Mouse (Mus musculus) adrenal gland, postnatal 36 days (tissue): ENCODE data around the gene Trim16. TPM values are rescaled to one million over a fixed set of nuclear protein-coding genes. Genes with fewer than 3 reads are reported as not detected.

ENCODE experiments used
- DNase-seq, 2 experiments: peaks; one replicate each; pipeline ENCODE4 v3.0.0; 2021; ENCODE audit warnings: mixed read lengths in 1 of 2
- total RNA-seq, 2 experiments: library from RNA; stranded (reverse); gene quantifications; 2 replicates each; pipeline ENCODE4 v1.2.3; 2021

The Trim16 gene
- total RNA-seq, 2 experiments from 2014 or later: 5.8 to 6.6 TPM

DNA sequence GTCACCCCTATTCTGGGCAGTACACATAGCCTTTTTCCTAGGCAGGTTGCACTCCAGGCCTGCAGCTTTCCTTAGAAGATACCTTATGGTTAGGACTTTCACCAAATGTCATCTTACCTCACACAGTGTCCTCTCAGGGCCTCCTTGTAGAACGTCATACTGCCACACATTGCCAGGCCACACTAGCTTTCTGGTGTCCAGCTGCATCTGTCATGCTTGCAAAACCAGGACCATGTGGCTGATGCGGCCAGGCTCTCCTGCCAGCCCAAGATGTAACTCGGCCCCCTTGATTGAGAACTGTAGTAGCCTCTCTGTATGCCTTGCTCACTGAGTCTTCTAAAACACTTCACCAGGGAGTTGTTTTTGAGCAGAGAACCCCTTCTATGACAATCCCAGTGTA, 7.9 kb downstream of the Trim16 start:
- DNase-seq: no peak

DNA sequence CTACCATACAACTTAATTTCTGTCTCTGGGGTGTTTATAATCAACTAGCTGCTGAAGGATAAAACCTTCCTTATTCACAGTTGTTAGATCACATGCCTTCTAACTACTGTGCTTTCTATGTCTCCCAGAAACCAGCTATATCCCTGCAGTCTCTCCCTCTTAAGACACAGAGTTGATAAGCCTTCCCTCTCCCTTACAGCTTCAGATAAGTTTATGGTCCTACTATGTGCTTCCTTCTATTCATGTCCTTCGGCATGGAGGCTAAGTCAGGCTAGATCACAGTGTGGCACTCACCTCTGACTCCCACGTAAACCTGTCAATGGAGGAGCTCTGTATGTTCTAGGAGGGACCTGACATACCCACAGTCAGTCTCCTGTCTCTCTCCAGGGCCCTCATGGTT, 10.4 kb downstream of the Trim16 start:
- no peak for DNase-seq

DNA sequence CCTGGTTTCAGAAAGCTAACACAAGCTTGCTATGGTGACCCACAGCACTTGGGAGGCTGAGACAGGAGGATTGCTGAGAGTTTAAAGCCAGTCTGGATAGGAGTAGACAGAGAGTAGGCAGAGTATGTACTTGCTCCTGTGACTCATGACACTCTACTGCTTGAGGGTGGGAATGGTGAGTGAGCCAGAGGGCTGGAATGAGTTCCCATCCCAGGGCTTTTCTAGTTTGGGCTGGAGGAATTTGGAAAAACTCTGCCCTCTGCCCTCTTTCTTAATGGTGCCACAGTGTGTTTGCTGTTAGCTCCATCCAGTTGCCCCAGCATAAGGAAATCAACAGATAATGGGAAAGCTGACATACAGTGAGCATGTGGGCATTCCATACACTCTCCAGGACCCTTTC, 11.9 kb downstream of the Trim16 start:
- DNase-seq: no peak

DNA sequence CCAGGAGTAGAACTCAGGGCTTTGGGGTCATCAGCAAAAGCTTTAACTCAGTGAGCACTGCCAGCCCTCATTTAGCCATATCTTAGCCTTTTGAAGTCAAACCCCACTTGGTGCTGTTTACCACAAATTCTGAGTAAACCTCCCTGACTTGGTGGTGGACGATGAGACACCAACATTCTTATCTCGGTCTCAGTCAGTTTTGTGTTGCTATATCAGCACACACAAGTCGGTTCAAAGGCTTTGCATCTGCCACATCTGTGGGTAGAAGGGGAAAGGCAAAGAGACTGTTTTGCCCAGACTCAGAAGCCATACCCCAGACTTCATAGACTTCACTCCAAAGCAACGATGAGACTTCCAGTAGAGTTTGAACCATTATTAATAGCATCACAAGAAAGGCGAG, 24.5 kb downstream of the Trim16 start:
- DNase-seq: no peak

DNA sequence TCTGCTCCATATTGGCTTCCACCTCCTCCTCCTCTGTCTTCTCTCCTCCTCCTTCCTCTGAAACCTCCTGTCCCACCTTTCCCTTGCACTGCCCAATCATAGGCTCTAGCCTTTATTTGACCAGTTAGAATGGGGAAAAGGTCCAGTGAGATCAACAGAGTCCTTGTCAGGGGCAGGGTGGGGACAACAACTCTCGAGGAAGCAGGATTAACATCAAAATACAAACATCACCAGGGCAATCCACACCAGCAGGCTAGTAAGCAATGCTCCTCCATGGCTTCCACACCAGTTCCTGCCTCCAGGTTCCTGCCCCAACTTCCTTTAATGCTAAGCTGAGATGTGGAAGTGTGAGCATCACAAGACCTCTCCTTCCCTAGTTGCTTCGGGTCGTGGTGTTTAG, 25.7 kb downstream of the Trim16 start:
- DNase-seq: no peak

DNA sequence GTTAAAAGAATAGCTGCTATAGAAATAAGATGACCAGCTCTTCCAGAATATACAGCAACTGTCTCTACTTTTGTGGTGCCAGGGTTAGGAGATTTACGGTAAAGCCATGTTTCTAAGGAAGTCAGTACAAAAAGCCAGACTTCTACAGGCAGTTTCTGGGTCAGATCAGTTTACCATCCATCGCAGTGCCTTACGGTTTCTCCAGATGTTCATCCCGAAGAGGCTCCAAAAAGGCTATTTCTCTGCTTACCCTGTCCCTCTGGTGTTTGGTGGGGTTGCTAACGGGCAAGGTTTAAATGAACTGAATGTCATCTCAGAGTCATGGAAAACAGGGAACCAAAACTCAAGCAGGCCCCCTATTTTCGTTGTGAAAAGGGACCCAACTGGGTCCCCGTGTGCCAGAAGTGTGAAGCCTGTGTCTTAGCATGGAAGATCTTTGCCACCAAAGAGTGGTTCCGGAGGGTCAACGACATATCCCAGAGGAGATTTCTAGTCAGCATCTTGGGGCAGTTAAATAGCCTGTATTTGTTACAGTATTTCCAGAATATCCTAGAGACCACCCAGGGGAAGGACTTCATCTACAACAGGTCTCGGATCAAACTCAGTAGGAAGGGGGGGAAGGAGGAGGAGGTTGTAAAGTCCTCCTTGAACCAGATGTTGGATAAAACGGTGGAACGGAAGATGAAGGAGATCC, 27.1 kb downstream of the Trim16 start, which contains the start of gene Fbxw10:
Gene Fbxw10 (plus strand): TSS at position 109 of the 694 bp plus-strand sequence.
- no peak for DNase-seq

DNA sequence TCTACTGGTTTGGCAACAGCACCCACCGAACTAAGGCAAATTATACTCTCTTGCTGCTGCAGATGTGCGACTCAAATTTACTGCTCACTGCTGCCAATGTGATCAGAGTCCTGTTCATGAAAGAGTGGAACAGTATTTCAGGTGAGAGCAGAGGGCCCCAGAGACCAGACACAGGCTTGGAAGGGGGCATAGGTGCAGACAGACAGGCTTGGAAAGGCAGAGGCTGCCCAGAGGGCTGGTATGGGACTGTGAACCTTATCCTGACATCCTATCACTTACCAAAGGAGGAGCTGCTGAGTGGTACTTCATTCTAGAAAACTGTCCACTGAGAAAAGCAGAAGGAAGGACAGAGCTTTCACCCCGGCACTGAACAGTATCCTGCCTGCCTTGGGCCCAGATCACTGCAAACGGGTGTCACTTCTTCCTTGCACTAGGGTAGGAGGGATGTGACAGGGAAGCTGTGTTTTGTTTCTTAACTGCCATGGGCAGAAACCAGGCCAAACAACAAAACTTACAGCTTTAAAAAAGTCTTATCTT, 27.7 kb downstream of the Trim16 start:
- DNase-seq: no peak

DNA sequence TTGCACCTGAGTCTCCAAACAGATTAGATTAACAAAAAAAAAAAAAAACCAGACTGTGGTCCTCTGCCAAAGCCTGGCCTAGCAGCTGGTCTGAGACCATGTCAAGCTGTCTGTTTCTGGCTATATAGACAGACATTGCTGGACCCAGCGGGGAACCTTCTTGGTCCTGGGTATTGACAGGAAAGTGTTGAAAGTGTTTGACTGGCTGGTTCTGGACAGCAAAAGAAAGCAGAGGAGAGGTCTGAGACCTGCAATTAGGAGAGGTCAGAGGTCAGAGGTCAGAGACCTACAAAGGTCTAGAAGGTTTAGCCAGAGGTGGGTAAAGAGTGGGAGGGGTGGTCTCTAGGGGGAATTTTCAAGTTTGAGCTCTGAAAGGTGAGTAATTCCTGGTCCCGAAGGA, 28.3 kb downstream of the Trim16 start:
- no peak for DNase-seq

DNA sequence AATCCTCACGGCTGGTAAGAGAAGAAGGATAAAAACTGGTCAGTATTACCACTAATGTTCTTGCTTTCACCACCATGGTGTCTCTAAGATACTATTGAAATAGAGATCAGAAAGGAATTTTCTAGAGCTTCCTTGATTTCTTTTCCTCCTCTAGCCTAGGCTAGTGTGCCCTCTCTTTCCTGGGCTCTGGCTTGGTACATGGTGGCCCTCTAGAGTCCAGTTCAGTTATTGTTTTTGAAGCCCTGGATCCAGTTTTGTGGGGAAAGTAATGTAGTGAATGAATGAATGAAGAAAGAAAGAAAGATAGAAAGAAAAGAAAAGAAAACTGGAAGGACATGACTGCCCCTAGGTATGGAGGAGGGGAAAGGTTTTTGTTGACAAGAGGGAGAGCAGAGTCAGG, 31.2 kb downstream of the Trim16 start:
- peak; percentile 20 to 35 for DNase-seq

DNA sequence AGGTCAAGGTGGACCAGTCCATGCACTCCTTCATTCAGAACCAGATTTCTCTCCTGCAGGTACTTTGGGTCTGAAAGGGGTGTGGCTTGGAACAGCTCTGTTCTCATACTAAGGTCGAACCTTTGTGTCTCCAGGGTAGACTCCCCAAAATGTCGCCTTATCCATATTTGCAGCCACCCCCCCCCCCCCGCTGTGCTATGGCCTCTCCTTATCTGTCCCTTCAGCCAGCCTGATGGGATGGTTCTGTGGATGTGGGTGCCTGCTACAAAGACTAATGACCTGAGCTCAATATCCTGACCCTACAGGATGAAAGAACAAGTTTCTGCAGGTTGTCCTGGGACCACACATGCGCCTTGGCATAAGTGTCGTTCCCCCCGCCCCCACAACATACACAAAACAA, 33.3 kb downstream of the Trim16 start:
- no peak for DNase-seq

DNA sequence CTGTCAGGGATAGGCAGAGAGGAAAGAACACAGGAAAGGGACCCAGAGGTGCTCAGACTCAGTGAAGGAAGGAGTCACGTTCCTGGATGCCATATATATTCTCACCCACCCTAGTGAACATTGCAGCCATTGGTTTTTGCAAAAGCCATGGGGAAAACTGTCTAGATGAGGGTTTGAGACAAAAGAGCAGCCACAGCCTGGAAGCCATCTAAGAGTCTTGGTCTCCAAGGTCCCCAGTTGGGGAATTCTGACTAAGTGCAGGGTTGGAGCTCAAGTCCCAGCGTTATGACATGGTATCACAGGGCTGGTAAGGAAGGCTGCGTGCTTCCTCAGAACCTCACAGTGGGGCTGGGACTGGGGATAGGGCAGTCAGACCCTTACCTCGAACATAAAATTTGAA, 45.5 kb downstream of the Trim16 start:
- DNase-seq: peak; percentile 25 to 48

DNA sequence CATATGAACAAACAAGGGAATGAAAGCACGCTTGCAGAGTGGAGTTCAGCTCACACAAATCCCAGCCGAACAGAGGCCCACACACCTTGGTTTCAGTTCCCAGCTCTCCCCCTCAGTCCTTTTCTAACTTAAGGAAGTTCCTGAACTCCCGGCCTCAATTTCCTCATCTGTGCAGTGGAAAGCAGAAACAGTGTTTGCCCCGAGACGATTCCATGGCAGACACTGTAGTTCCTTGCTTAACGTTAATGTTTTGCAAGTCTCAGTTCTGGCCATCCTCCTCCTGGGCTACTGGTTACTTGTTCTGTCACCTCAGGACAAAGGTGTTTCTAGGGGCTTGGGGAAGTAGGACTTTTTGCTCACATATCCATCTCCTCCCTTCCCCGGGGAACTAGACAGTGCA, 46.7 kb downstream of the Trim16 start:
- no peak for DNase-seq

DNA sequence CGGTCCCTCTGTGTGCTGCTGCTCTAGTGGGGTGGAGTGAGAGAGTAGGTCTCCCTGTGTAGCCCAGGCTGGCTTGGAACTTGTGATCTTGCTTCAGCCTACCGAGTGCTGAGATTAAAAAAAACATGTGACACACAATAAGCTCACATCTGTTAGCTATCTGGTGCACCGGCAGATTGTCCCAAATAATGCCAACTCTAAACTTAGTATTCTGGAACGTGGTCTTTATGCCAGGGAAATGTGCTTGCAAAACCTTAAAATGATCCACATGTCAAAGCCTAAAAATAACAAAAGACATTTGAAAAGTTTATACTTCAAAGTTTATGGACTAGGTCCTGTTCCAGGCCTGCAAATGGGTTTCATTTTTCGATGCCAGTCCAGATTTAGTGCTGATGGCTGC, 49.2 kb downstream of the Trim16 start:
- no peak for DNase-seq

DNA sequence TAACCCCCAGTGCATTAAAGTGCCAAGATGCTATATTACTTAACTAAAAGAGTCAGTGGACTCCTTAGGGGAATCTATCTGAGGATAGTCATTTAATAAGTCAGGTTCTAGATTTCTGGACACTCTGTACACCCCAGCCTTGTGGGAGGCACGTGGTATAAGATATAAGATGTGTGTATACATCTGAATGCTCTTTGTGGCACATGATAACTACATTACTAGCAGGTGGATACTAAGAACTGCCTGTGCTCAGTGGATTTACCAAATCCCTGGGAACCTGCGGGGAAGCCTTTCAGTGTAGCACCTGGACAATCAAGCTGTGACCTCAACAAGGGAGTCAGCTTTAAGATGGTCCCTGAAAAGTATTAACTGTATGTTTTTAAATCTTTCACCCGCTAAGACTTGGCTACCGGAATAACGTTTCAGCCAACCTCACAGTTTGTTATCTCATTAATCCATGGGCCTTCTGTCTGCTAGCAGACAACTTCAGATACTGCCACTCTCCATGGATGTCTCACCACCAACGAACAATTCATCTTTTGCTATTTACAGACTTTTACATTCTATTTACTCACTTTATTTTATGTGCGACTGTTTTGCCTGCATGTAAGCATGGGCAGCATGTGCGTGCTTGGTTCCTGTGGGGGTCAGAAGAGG, 49.8 kb downstream of the Trim16 start:
- DNase-seq: no peak

DNA sequence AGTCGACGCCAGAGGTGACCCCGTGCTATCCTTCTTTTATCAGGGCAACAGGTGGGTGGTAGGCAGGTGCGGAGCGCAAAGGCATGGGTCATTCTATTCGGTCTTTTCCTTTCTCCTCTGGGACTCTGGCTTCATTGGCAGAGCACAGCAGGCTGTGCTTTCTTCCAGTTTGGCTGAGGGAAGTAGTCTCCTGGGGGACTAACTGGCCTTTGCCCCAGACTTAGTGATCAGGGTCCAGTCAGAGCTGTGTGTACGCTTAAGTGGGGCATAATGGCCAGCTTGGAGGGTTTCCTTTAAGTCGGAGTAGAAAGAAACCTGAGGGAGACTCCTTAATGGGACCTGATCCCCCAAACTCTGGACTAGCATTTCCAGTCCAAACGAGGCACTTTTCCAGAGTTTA, 53.4 kb downstream of the Trim16 start:
- peak in 1 of 2 experiments; percentile 16 for DNase-seq

DNA sequence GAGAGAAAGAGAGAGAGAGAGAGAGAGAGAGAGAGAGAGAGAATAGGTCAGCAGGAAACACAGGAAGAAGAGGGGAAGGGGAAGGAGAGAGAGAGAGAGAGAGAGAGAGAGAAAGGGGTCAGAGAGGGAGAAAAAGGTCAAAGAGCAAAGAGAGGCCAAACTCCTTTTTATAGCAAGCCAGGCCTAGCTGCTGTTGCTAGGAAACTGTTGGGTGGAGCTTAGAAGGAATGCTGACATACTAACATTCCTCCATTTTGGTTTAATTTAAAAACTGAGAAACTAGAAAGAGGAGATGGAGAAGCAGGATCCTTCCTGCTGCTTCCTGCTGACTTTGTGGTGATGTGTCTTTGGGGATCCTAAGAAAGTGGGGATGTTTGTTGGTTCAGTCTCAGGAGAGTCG, 55.7 kb downstream of the Trim16 start:
- no peak for DNase-seq

DNA sequence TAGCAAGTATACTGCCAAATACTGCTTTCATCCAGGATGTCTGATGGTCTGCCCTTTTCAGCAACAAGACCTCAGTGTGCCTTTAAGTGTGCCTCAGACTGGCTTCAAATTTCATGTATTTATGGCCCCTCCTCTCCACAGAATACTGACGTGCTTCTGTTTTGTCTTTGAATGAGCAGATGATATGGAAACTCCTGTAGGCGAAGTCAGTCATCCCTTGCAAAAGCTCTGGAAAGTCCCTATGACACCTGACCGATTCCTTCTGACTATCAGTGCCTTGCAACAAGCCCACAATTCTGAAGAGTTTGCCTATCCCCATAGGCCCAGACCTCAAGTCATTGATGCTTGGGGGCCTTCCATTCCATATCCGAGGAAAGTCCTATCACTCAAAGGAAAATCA, 56.4 kb downstream of the Trim16 start:
- DNase-seq: no peak

DNA sequence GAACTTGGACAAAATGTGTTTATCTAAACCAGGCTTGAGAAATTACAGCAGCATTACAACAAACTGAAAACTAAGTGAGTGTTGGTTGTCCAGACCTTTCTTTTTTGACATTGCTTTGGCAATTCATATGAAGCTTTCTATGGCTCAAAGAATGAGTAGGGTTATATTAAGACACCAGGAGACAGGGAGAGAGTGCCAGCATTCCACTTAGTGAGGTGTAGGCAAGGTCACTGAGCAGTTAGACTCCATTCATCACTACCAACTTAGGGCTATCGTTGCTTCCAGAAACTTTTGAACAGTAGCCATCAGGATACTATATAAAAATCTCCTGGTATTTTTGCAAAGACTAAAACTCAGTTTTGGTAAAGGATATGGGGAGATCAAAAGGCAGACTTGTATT, 57.4 kb downstream of the Trim16 start:
- DNase-seq: no peak

DNA sequence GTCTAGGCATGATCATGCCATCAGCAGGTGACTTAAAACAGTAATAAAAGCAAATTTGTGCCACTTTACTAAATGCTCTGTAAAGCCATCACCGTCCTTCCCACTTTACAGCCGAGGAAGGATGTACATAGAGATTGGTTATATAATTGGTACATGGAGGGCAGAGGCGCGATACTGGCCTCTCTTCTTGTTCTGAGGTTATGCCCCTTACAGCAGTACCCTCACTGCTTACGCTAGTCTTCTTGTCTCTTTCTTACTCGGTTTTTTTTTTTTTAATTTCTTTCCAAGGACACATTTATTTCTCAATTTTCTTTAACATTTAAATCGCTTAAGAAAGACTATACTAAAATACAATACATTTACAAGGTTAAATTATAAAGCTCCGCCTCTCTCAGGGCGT, 58.7 kb downstream of the Trim16 start:
- peak in 1 of 2 experiments; percentile 12 for DNase-seq

DNA sequence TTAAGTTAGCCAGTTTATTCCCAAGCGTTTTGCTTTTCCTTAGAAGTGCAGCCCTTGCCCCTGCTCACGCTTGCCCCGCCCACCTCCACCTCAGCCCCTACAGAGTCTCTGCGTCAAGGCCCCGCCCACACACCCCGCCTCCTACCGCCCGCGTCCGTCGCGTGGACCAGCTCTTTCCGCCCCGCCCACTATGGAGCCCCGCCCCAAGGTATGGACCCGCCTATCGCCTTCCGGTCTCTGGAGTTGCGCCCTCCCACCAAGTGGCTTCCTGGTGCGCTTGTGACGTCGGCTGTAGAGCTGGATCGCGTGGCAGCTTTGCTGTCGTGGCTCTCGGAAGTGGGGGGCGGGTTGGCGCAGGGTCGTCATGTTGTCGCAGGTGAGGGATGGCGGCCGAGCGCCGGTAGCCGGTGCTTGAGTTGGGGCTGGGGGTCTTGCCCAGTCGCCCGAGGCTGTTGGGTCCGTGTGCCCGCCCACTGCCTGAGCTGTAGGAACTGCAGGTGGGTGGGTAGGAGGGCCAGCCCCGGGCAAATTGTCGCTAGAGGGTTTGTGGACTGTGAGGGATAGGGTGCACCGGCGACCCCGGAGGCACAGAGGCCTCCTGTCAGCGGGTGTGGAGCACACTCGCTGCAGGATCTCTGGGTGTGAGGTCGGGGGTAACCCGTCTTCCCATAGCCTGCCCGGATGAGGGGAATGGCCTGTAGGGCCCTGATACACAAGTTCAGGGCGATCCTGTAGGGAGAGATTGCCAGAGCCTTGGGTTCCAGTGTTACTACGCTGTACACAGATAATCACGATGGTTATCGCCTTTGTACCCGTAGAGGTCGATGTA, 59.4 kb downstream of the Trim16 start, which contains the start of gene Tvp23b:
Gene Tvp23b (plus strand): TSS at position 236 of the 829 bp plus-strand sequence.
- DNase-seq: peak; percentile 98 to 100

DNA sequence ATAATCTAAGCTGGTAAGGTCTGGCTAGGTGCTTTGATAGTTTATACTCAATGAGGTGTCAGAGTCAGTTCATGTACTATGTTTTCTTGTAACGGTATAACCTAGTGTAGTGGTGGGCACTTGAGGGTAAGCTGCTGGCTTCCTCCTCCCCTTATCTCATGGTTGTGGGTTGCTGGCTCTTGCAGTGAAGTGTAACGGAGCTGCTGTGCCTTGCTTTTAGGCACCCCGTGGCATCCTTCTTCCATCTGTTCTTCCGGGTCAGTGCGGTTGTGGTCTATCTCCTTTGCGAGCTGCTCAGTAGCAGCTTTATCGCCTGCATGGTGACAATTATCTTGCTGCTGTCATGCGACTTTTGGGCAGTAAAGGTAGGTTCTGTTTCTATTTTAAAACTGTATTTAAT, 63.4 kb downstream of the Trim16 start:
- DNase-seq: no peak

DNA sequence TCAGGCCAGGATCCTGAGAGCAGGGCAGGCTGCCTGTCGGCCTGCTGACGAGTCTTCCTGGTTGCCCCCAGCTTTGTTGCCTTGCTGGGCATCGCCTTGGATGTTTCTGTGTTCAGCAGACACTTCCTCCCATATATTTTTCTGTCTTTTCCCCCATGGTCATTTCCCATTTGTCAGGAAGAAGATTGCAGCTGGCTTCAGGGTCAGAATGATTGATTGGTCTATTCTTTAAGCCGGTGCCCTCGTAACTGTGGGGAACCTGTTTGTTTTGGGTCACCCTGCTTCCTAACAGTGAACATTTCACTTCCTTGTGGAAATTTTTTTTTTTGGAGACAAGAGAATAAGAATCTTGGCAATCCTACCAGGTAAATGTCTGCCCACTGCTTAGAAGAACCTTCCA, 65.3 kb downstream of the Trim16 start:
- DNase-seq: no peak

DNA sequence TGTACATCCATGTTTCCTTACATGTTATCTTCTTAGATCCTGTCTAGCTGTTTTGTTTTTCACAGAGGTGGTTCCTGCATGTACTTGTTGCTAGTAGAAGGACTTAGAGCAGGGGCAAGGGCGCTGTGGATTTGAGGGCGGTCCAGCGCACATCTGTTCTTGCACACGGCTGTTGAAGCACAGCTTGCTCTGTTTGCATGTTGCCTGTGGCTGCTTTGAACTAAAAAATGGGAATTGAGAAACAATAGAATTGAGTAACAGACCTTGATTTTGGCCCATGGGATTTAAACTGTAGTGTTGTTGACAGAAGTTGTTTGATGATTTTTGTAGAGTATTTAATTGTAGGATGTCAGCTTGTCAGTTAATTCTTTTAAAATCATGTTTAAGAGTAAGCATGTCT, 70.8 kb downstream of the Trim16 start:
- no peak for DNase-seq
